Mouse (Mus musculus) kidney, postnatal 25 days (tissue): ENCODE results near the gene Dnmt3l.
"Not testable (repeated sequence)": the region's sequence is repeated elsewhere in the genome, so short reads cannot be mapped to it uniquely, and the experiment has no call there.

ENCODE experiments used
- DNase-seq, 2 experiments: peaks; one replicate each; pipeline ENCODE4 v3.0.0; 2021; ENCODE audit warnings: mixed read lengths in 2 of 2

Gene Dnmt3l

GRCm38 (mm10) chr10:78086444-78087061 lies 44.8 kb downstream of the Dnmt3l start:
- no peak for DNase-seq

- DNase-seq: no peak
Observed at GRCm38 (mm10) chr10:78087101-78087511, 45.4 kb downstream of the Dnmt3l start.

- peak in 1 of 2 experiments; percentile 46 for DNase-seq
Observed at GRCm38 (mm10) chr10:78090246-78090645, 48.5 kb downstream of the Dnmt3l start.

- peak in 1 of 2 experiments; percentile 20 for DNase-seq
Observed at GRCm38 (mm10) chr10:78090706-78091491, 49.2 kb downstream of the Dnmt3l start.

- DNase-seq: peak in 1 of 2 experiments; percentile 19
Observed at GRCm38 (mm10) chr10:78091865-78092724, 50.3 kb downstream of the Dnmt3l start.

- DNase-seq: peak in 1 of 2 experiments; percentile 38
Observed at GRCm38 (mm10) chr10:78092725-78093029, 50.9 kb downstream of the Dnmt3l start.

- peak in 1 of 2 experiments; percentile 21 for DNase-seq
Observed at GRCm38 (mm10) chr10:78095221-78095620, 53.5 kb downstream of the Dnmt3l start.

GRCm38 (mm10) chr10:78095954-78096931 lies 54.5 kb downstream of the Dnmt3l start:
- peak; percentile 32 to 73 for DNase-seq

- not testable (repeated sequence) for DNase-seq
Observed at GRCm38 (mm10) chr10:78099860-78100259, 58.1 kb downstream of the Dnmt3l start.

- peak in 1 of 2 experiments; percentile 33 for DNase-seq
Observed at GRCm38 (mm10) chr10:78100989-78101780, 59.4 kb downstream of the Dnmt3l start.

GRCm38 (mm10) chr10:78104555-78105490 lies 63.1 kb downstream of the Dnmt3l start:
- DNase-seq: peak; percentile 69 to 79

- DNase-seq: peak; percentile 79 to 91
Observed at GRCm38 (mm10) chr10:78105548-78105947, 63.8 kb downstream of the Dnmt3l start.
